Mouse (Mus musculus) heart, embryonic 14.5 days (tissue): Measurements from ENCODE around the gene Cd300lg. TPM values are rescaled to one million over a fixed set of nuclear protein-coding genes. Genes with fewer than 3 reads are reported as not detected.
A peak's percentile ranks its signal among the peaks of the same experiment; 100 is the strongest.

Experiments
- ATAC-seq: fragments of 200-750 bp; cut with Nextera tagmentation; 2 replicates; pipeline ENCODE4 v1.8.0; 2017; ENCODE audit warnings: low read depth, moderate TSS enrichment; ENCODE audit not compliant: insufficient number of reproducible peaks, insufficient read depth, low FRiP score
- H3K27ac ChIP-seq, 2 experiments: fragments of 200-500 bp in 1 of 2; fragments of 300-500 bp in 1 of 2; sonication (generic) in 1 of 2; replicated peaks in 1 of 2; 2 replicates each; pipeline ENCODE4 v1.5.1; 2012 to 2014; ENCODE audit warnings: low read depth in 2 of 2, low read length in 2 of 2, control low read depth in 1 of 2, mild to moderate bottlenecking in 1 of 2, mixed read lengths in 1 of 2; ENCODE audit not compliant: control insufficient read depth in 1 of 2, insufficient read depth in 1 of 2
- H3K27me3 ChIP-seq: fragments of 300-500 bp; sonication (generic); 2 replicates; pipeline ENCODE4 v1.6.1; 2014; ENCODE audit warnings: mild to moderate bottlenecking, low read length, control low read depth; ENCODE audit not compliant: control insufficient read depth, insufficient read depth
- H3K36me3 ChIP-seq: fragments of 300-500 bp; sonication (generic); 2 replicates; pipeline ENCODE4 v1.6.1; 2014; ENCODE audit warnings: mild to moderate bottlenecking, control low read depth, low read length, mixed read lengths; ENCODE audit not compliant: control insufficient read depth, insufficient read depth
- H3K4me1 ChIP-seq, 2 experiments: fragments of 200-500 bp in 1 of 2; fragments of 300-500 bp in 1 of 2; sonication (generic) in 1 of 2; 2 replicates each; pipeline ENCODE4 v1.6.1; 2012 to 2014; ENCODE audit warnings: low read length in 2 of 2, control low read depth in 1 of 2, mixed read lengths in 1 of 2; ENCODE audit not compliant: control insufficient read depth in 2 of 2, insufficient read depth in 2 of 2
- H3K4me2 ChIP-seq: fragments of 300-500 bp; sonication (generic); 2 replicates; pipeline ENCODE4 v1.6.1; 2014; ENCODE audit warnings: mild to moderate bottlenecking, low read length
- H3K4me3 ChIP-seq, 2 experiments: fragments of 200-500 bp in 1 of 2; fragments of 300-500 bp in 1 of 2; sonication (generic) in 1 of 2; 2 replicates each; pipeline ENCODE4 v1.5.1; 2012 to 2014; ENCODE audit warnings: low read length in 2 of 2, mild to moderate bottlenecking in 2 of 2, control low read depth in 1 of 2, low read depth in 1 of 2, moderate library complexity in 1 of 2; ENCODE audit not compliant: control insufficient read depth in 1 of 2, insufficient read depth in 1 of 2
- H3K9ac ChIP-seq: fragments of 300-500 bp; sonication (generic); 2 replicates; pipeline ENCODE4 v1.6.1; 2014; ENCODE audit warnings: mild to moderate bottlenecking, low read length
- H3K9me3 ChIP-seq: fragments of 300-500 bp; sonication (generic); 2 replicates; pipeline ENCODE4 v1.6.1; 2016; ENCODE audit warnings: low read length, control low read depth; ENCODE audit not compliant: control insufficient read depth
- WGBS: fragments of 180-500 bp; shearing (Covaris S2); extraction: QIAGEN DNeasy Blood & Tissue Kit; methylation state at CpG from one replicate; pipeline ENCODE4 v1.1.7; 2014; 5-methylcytosine and 5-hydroxymethylcytosine counted together
- polyA plus RNA-seq: library from polyadenylated mRNA; unstranded; fragments of >200 nt; fragmentation: Nextera tagmentation; extraction: Ambion mirVana; gene quantifications from 2 replicates; pipeline ENCODE4 v1.2.1, GENCODE M21; 2014

The Cd300lg gene
- polyA plus RNA-seq, 1 experiment from 2014 or later = 4.8 TPM

GRCm38 (mm10) chr11:102024875-102025274 is 16.4 kb upstream of the Cd300lg start:
- WGBS = 88% methylated on average over 4 of the region's 4 CpGs
- H3K27ac ChIP-seq = no peak overlapping the region
- no peak overlapping the region for H3K4me2 ChIP-seq

GRCm38 (mm10) chr11:102025354-102025753 is 16.0 kb upstream of the Cd300lg start:
- Histone ChIP-seq H3K27ac (no peak overlapping the region), H3K4me2 (peak overlapping the region; percentile 4; the same call in 1 of the 2 replicates)

More at GRCm38 (mm10) chr11:102024875-102025274, 16.4 kb upstream of the Cd300lg start:
- H3K9me3 ChIP-seq = no peaks in the 10 kb centered on the region
- H3K36me3 ChIP-seq = no peaks in the 10 kb centered on the region
- no peak overlapping the region for H3K9ac ChIP-seq
- no peak overlapping the region for H3K4me3 ChIP-seq
- peaks cover 3% of the 10 kb centered on the region; the same call in 1 of the 2 replicates for H3K27me3 ChIP-seq
- peaks cover 4 to 13% of the 10 kb centered on the region in 2 experiments; a peak in 3 of 4 replicates for H3K4me1 ChIP-seq
- ATAC-seq = no peak

GRCm38 (mm10) chr11:102025991-102026660 is 15.2 kb upstream of the Cd300lg start:
- Histone ChIP-seq H3K4me1 (peaks cover 4 to 13% of the 10 kb centered on the region in 2 experiments; a peak in 3 of 4 replicates), H3K4me2 (peak overlapping the region; percentile 98), H3K36me3 (no peaks in the 10 kb centered on the region), H3K9ac (peak overlapping the region; percentile 76), H3K4me3 (peak overlapping the region; percentile 71 to 81), H3K9me3 (no peaks in the 10 kb centered on the region), H3K27me3 (peaks cover 3% of the 10 kb centered on the region; the same call in 1 of the 2 replicates), H3K27ac (peak overlapping the region in 1 of 2 experiments; percentile 28; a peak in 1 of 4 replicates)
- ATAC-seq = no peak
- 4% methylated on average over 23 of the region's 23 CpGs for WGBS

More at GRCm38 (mm10) chr11:102025354-102025753, 16.0 kb upstream of the Cd300lg start:
- no peak overlapping the region for H3K9ac ChIP-seq
- WGBS = 45% methylated on average over 7 of the region's 7 CpGs
- no peaks in the 10 kb centered on the region for H3K36me3 ChIP-seq
- no peak for ATAC-seq
- peaks cover 4 to 13% of the 10 kb centered on the region in 2 experiments; a peak in 3 of 4 replicates for H3K4me1 ChIP-seq
- H3K4me3 ChIP-seq = no peak overlapping the region
- H3K9me3 ChIP-seq = no peaks in the 10 kb centered on the region
- peaks cover 3% of the 10 kb centered on the region; the same call in 1 of the 2 replicates for H3K27me3 ChIP-seq

- peak overlapping the region in 1 of 2 experiments; percentile 28; a peak in 2 of 4 replicates for H3K27ac ChIP-seq
- peaks cover 3% of the 10 kb centered on the region; the same call in 1 of the 2 replicates for H3K27me3 ChIP-seq
- peaks cover 4 to 13% of the 10 kb centered on the region in 2 experiments; a peak in 3 of 4 replicates for H3K4me1 ChIP-seq
- H3K9ac ChIP-seq = peak overlapping the region; percentile 76
- H3K9me3 ChIP-seq = no peaks in the 10 kb centered on the region
- H3K4me2 ChIP-seq = peak overlapping the region; percentile 98
- H3K4me3 ChIP-seq = peak overlapping the region; percentile 71 to 81
- peak; percentile 80 for ATAC-seq
- WGBS = 1% methylated on average over 48 of the region's 73 CpGs
- H3K36me3 ChIP-seq = no peaks in the 10 kb centered on the region
Observed at GRCm38 (mm10) chr11:102026694-102027360, 14.5 kb upstream of the Cd300lg start.

GRCm38 (mm10) chr11:102027361-102028017 is 13.8 kb upstream of the Cd300lg start:
- H3K27ac ChIP-seq = no peak overlapping the region; a peak in 1 of 4 replicates

DNA sequence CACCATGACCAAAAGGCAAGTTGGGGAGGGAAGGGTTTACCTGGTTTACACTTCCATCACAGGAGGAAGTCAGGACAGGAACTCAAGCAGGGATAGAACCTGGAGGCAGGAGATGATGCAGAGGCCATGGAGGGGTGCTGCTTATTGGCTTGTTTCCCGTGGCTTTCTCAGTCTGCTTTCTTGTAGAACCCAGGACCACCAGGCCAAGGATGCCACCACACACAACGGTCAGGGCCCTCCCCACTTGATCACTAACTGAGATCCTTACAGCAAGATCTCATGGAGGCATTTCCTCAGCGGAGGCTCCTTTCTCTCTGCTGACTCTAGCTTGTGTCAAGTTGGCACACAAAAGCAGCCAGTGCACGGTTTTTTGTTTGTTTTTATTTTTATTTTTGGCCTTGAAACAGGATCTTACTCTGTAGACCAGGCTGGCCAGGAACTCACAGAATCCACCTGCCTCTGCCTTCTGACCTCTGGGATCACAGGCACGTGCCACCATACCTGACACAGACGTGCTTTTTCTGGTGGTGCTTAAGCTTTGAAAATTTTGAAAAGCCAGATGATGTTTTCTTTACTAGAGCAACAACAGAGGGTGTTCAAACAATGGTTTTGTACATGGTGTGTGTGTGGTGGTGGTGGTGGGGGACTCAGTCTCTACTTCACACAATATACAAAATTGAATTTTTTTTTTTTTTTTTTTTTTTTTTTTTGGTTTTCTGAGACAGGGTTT is 13.1 kb upstream of the Cd300lg start, which contains the start of gene Mpp3:
Gene Mpp3 (minus strand): TSS at position 375 of the 730 bp plus-strand sequence.
- peak within 1 kb of the TSS; percentile 76 for H3K9ac ChIP-seq
- H3K27me3 ChIP-seq = peaks cover 3% of the 10 kb centered on the region; the same call in 1 of the 2 replicates
- peak within 1 kb of the TSS; percentile 71 to 81 for H3K4me3 ChIP-seq
- peaks cover 4 to 13% of the 10 kb centered on the region in 2 experiments; a peak in 3 of 4 replicates for H3K4me1 ChIP-seq
- peak within 1 kb of the TSS; percentile 98 for H3K4me2 ChIP-seq
- H3K36me3 ChIP-seq = no peaks in the 10 kb centered on the region
- H3K27ac ChIP-seq = no peak within 1 kb of the TSS; a peak in 1 of 4 replicates
- ATAC-seq = no peak
- no peaks in the 10 kb centered on the region for H3K9me3 ChIP-seq
- 71% methylated on average over 6 of the region's 6 CpGs for WGBS

More at GRCm38 (mm10) chr11:102027361-102028017, 13.8 kb upstream of the Cd300lg start:
- H3K36me3 ChIP-seq = no peaks in the 10 kb centered on the region
- no peaks in the 10 kb centered on the region for H3K9me3 ChIP-seq
- H3K9ac ChIP-seq = peak overlapping the region; percentile 76
- 6% methylated on average over 12 of the region's 12 CpGs for WGBS
- peaks cover 3% of the 10 kb centered on the region; the same call in 1 of the 2 replicates for H3K27me3 ChIP-seq
- H3K4me1 ChIP-seq = peaks cover 4 to 13% of the 10 kb centered on the region in 2 experiments; a peak in 3 of 4 replicates
- H3K4me2 ChIP-seq = peak overlapping the region; percentile 98
- H3K4me3 ChIP-seq = peak overlapping the region; percentile 71 to 81
- no peak for ATAC-seq
